Mouse (Mus musculus): ENCODE data around the gene Extl2. TPM values are rescaled to one million over a fixed set of nuclear protein-coding genes. Genes with fewer than 3 reads are reported as not detected.

Gene Extl2
- polyA plus RNA-seq, 1 experiment from 2014 or later, result 4.8 TPM

GRCm38 (mm10) chr3:116046000-116046399, 38.7 kb downstream of the Extl2 start:
- no peak for ATAC-seq (ENCODE audit: low read depth)
- no peak overlapping the region for H3K27ac ChIP-seq

DNA sequence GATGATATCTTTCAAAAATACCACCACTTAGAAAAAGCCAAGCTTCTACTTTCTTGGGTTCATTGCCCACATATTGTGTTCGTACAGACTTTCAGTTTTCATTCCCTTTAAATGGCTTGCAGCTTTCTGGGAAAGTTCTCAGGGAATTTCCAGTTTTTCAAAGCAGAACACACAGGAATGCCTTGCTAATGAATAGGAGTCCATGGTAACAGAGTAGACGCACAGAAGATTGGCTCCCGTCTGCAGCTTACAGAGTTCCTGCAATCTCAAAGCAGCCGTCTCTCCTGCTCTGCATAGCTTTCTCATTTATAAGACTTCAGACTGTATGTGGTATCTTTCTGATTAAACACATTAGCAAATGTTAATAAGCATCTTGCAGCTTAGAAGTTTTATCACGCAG, 39.8 kb downstream of the Extl2 start:
- Histone ChIP-seq H3K9me3 (replicated peaks) (no peaks in the 10 kb centered on the region), H3K4me2 (no peak overlapping the region), H3K4me3 (replicated peaks) (no peak overlapping the region), H3K27me3 (no peaks in the 10 kb centered on the region), H3K36me3 (no peaks in the 10 kb centered on the region), H3K4me1 (replicated peaks) (no peaks in the 10 kb centered on the region), H3K9ac (no peak overlapping the region), H3K27ac (no peak overlapping the region)
- DNase-seq (no peak), ATAC-seq (ENCODE audit: low read depth) (no peak)
- WGBS (ENCODE audit: insufficient replicate concordance), result 62% methylated on average over 5 of the region's 5 CpGs

More at GRCm38 (mm10) chr3:116046000-116046399, 38.7 kb downstream of the Extl2 start:
- Histone ChIP-seq H3K9ac (no peak overlapping the region), H3K4me2 (no peak overlapping the region), H3K27me3 (no peaks in the 10 kb centered on the region), H3K4me3 (replicated peaks) (no peak overlapping the region), H3K36me3 (no peaks in the 10 kb centered on the region), H3K9me3 (replicated peaks) (no peaks in the 10 kb centered on the region), H3K4me1 (replicated peaks) (no peaks in the 10 kb centered on the region)
- no peak for DNase-seq
- WGBS (ENCODE audit: insufficient replicate concordance), result 68% methylated on average over 2 of the region's 2 CpGs

- no peak overlapping the region for H3K4me3 ChIP-seq (replicated peaks)
- no peaks in the 10 kb centered on the region for H3K9me3 ChIP-seq (replicated peaks)
- no peak overlapping the region for H3K9ac ChIP-seq
- H3K4me1 ChIP-seq (replicated peaks), result no peaks in the 10 kb centered on the region
- H3K4me2 ChIP-seq, result no peak overlapping the region
- H3K27me3 ChIP-seq, result no peaks in the 10 kb centered on the region
- no peaks in the 10 kb centered on the region for H3K36me3 ChIP-seq
- ATAC-seq (ENCODE audit: low read depth) (no peak), DNase-seq (no peak)
- WGBS (ENCODE audit: insufficient replicate concordance), result 53% methylated on average over 6 of the region's 6 CpGs
- H3K27ac ChIP-seq, result no peak overlapping the region
Measured at GRCm38 (mm10) chr3:116057078-116057477, 49.8 kb downstream of the Extl2 start.

GRCm38 (mm10) chr3:116060320-116060719, 53.1 kb downstream of the Extl2 start:
- no peak overlapping the region for H3K27ac ChIP-seq
- no peaks in the 10 kb centered on the region for H3K36me3 ChIP-seq
- WGBS (ENCODE audit: insufficient replicate concordance), result 62% methylated on average over 5 of the region's 5 CpGs
- no peak overlapping the region for H3K4me3 ChIP-seq (replicated peaks)
- no peaks in the 10 kb centered on the region for H3K4me1 ChIP-seq (replicated peaks)
- no peak for ATAC-seq (ENCODE audit: low read depth)
- H3K27me3 ChIP-seq, result no peaks in the 10 kb centered on the region
- no peak for DNase-seq
- H3K4me2 ChIP-seq, result no peak overlapping the region
- H3K9ac ChIP-seq, result no peak overlapping the region
- H3K9me3 ChIP-seq (replicated peaks), result no peaks in the 10 kb centered on the region

DNA sequence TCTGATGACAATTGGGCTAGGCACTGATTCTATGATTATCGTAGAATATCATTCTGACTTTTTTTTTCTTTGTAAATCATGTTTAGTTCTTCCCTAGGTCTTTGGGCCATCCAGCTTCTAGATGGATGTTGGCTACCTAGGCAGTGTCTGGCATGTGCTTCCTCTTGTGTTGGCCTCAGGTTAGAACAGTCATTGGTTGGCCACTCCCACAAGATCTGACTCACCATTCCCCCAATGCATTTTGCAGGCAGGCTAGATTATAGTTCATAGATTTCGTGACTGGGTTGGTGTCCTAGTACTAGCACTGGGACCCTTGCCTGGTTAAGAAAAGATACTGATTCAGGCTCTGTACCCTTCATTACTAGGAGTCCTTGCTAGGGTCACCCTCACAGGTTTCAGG, 54.9 kb downstream of the Extl2 start:
- Histone ChIP-seq H3K4me2 (no peak overlapping the region), H3K36me3 (no peaks in the 10 kb centered on the region), H3K27ac (no peak overlapping the region), H3K4me3 (replicated peaks) (no peak overlapping the region), H3K9me3 (replicated peaks) (no peaks in the 10 kb centered on the region), H3K9ac (no peak overlapping the region), H3K27me3 (no peaks in the 10 kb centered on the region), H3K4me1 (replicated peaks) (no peaks in the 10 kb centered on the region)
- no peak for DNase-seq
- 62% methylated on average over 2 of the region's 2 CpGs for WGBS (ENCODE audit: insufficient replicate concordance)
- ATAC-seq (ENCODE audit: low read depth), result no peak

DNA sequence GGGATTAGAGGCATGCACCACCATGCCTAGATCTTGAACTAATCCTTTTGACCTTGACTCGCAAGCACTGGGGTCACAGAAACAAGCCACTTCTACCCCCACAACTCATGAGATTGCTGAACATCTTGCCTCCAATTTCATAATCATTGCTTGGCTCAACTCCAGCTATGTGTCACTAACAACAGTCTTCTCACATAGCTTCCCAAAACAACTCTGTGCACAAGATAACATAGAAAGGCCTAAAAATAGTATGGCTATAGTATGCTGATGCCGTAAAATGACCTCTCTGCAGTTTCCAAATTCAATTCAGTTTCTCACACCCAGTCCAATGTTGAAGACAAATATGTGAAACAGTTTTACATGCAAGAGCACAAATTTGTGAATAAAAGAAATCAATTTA, 65.3 kb downstream of the Extl2 start:
- ATAC-seq (ENCODE audit: low read depth) (no peak), DNase-seq (no peak)
- H3K27me3 ChIP-seq, result no peaks in the 10 kb centered on the region
- H3K36me3 ChIP-seq, result no peaks in the 10 kb centered on the region
- no peaks in the 10 kb centered on the region for H3K4me1 ChIP-seq (replicated peaks)
- no peak overlapping the region for H3K4me2 ChIP-seq
- H3K9me3 ChIP-seq (replicated peaks), result no peaks in the 10 kb centered on the region
- no peak overlapping the region for H3K27ac ChIP-seq
- H3K9ac ChIP-seq, result no peak overlapping the region
- 63% methylated on average over 2 of the region's 2 CpGs for WGBS (ENCODE audit: insufficient replicate concordance)
- no peak overlapping the region for H3K4me3 ChIP-seq (replicated peaks)

GRCm38 (mm10) chr3:116076739-116077138, 69.5 kb downstream of the Extl2 start:
- Histone ChIP-seq H3K4me2 (no peak overlapping the region), H3K9me3 (replicated peaks) (no peaks in the 10 kb centered on the region), H3K9ac (no peak overlapping the region), H3K4me3 (replicated peaks) (no peak overlapping the region), H3K36me3 (no peaks in the 10 kb centered on the region), H3K27me3 (no peaks in the 10 kb centered on the region), H3K4me1 (replicated peaks) (no peaks in the 10 kb centered on the region), H3K27ac (no peak overlapping the region)
- WGBS (ENCODE audit: insufficient replicate concordance), result 47% methylated on average over 2 of the region's 2 CpGs
- no peak for DNase-seq
- ATAC-seq (ENCODE audit: low read depth), result no peak

GRCm38 (mm10) chr3:116078490-116078889, 71.2 kb downstream of the Extl2 start:
- 56% methylated on average over 4 of the region's 4 CpGs for WGBS (ENCODE audit: insufficient replicate concordance)
- Histone ChIP-seq H3K4me3 (replicated peaks) (no peak overlapping the region), H3K27ac (no peak overlapping the region), H3K9ac (no peak overlapping the region), H3K4me1 (replicated peaks) (no peaks in the 10 kb centered on the region), H3K27me3 (no peaks in the 10 kb centered on the region), H3K36me3 (no peaks in the 10 kb centered on the region), H3K4me2 (no peak overlapping the region), H3K9me3 (replicated peaks) (no peaks in the 10 kb centered on the region)
- DNase-seq (no peak), ATAC-seq (ENCODE audit: low read depth) (no peak)

Small RNAs within 50 kb of the gene (microRNA-seq; reads per million reads assigned to microRNA genes)
- not detected for gene Mir669n

Other genes with a start within 250 kb of the Extl2 start
- 23.5 and 25.6 TPM in 2 replicates for gene Dph5, start 119.6 kb upstream of the Extl2 start, polyA plus RNA-seq (2015; fragmentation: Nextera tagmentation; extraction: Ambion mirVana)
- gene Slc30a7, start 56 bp upstream of the Extl2 start, polyA plus RNA-seq (2015; fragmentation: Nextera tagmentation; extraction: Ambion mirVana), result 12.0 and 13.5 TPM in 2 replicates
- 47.4 and 57.8 TPM in 2 replicates for gene Vcam1, start 122.2 kb downstream of the Extl2 start, polyA plus RNA-seq (2015; fragmentation: Nextera tagmentation; extraction: Ambion mirVana)
- gene Gpr88, start 246.0 kb downstream of the Extl2 start, polyA plus RNA-seq (2015; fragmentation: Nextera tagmentation; extraction: Ambion mirVana), result 0.06 and 0.30 TPM in 2 replicates

Data from liver, embryonic 13.5 days (tissue).